Mouse (Mus musculus): ENCODE data around the gene Nit1.
A peak's percentile ranks its signal among the peaks of the same experiment; 100 is the strongest.

DNA sequence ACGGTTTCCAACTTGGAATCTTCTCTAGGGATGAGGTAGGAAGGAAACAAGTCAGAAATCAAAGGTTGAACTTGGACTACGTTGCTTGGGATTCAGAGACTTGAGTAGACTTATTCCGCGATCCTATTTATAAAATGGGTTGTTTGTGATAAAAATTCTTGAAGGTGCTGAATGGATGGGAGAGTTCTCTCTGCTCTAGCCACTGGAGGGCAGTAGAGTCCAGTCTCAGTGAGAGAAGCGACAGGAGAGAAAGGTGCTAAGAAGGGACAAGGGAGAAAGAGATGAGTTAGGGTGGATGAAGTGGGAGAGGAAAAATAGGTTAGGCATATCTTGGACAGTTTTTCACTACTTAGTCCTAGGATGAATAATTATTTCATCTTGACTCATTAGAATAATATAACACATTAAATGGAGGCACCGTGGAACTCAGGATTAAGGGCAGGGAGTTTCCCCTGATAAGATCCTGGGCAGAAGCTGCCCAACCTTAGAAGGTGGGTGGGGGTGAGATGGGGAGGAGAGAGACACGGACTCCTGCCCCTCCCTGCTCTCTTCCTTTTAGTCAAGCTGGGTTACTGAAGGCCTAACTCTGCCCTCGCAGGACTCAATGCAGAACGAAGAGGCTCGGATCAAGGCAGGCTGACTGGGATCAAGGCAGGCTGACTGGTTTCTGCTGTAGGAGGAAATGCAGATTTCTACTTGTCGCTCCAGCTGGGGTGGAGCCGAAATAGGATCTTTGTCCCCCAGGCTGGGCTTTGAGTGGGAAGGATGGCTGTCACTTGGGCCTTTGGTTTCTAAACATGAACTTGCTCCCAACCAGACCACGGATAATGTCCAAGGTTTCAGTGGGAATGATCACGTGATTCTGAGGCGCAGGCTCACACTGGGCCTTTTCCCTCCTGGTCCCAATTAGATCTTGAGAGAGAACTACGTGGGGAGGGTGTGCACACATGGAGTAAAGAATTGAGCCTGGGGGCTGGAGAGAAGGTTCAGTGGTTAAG lies 16.0 kb upstream of the Nit1 start:
- TF ChIP-seq POLR2A (IDR thresholded peaks at IDR 0.05; ENCODE audit: low read depth, low read length) (no peak), CTCF (IDR thresholded peaks at IDR 0.05; ENCODE audit: borderline replicate concordance, insufficient read depth, low read length) (peak; percentile 64)
